Mouse (Mus musculus): Measurements from ENCODE around the gene Gatad1.

GRCm38 (mm10) chr5:3700025-3700424 lies 43.0 kb upstream of the Gatad1 start:
- TF ChIP-seq CTCF (conservative IDR thresholded peaks at IDR 0.05; ENCODE audit: low read length) (no peak), POU5F1 (IDR thresholded peaks at IDR 0.05; ENCODE audit: borderline replicate concordance, low read length) (no peak)

All from E14TG2a.4 (cell line).